Mouse (Mus musculus) brain, embryonic 18.5 days (tissue): ENCODE results near the gene Tent4b.

ENCODE experiments used
- DNase-seq: peaks from one replicate; pipeline ENCODE4 v3.0.0-alpha.2; 2012; ENCODE audit warnings: low read depth, low spot score

Gene Tent4b

DNA sequence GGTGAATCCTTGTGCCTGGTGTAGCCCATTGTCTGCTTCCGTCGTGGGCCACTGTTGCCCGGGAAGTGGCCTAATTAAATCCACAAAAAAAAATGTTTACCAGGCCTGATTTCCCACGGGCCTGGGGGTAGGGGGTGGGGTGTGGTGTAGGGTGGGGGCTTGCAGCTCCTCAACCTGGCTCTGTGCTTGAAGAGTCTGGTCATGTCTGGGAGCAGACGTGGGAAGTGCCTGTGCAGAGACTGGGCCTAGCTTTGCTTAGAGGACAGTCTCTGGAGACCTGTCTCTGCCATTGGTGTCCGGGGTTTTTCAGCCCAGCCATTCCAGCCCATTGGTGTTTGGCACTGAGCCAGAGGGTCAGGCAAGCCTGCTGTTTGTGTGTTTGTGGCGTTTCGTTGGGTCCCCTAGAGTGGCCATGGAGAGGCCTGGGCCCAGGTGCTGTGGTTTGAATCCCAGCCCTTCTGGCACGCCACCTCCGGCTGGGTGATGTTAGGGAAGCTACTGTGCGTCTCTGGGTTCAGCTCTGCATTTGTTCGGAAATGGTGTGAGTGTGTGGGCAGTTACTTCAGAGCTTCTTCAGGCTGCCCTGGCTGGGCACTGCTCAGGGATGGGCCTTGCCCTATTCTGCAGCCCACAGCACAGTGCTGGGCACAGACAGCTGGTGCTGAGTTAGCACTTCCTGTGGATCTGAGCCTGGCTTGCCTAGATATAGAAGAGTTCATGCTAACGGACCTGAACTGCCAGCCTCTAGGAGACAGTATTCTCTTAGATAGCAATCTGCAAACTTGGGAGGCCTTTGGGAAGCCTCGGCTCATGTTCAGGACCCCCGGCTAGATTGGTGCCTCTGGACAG lies 102.8 kb downstream of the Tent4b start:
- no peak for DNase-seq

DNA sequence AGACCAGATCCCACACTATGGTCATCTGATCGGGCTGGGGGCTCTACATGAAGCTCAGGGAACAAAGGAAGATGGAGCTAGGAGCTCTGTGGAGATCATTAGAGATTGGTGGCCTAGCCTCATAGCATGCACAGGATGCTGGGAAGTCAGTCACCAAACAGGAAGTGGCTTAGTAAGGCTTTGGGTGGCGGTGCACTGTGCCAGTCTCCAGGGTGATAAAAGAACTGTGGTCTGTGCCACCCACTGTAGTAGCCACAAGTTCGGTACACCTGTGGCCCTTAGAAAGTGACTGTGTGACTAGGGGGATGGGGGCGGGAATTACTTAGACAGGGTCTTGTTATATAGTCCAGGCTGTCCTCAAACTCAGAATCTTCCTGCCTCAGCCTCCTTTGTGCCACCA lies 106.8 kb downstream of the Tent4b start:
- no peak for DNase-seq

DNA sequence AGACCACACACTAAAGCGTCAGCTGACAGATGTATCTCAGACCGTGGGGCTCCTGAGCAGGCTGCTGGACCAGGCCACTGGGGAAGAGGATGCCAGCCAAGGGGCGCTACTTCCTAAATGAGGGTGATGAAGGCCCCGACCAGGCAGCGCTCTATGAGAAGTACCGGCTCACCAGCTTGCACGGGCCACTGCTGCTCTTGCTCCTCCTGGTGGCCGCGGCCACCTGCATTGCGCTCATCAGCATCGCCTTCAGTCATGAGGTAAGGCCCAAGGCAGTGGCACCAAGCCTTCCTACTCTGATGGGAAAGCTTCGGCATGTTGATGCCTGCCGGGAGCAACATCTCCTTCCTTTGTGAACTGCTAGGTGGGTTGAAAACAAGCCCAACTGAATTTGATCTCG lies 107.5 kb downstream of the Tent4b start:
- no peak for DNase-seq

DNA sequence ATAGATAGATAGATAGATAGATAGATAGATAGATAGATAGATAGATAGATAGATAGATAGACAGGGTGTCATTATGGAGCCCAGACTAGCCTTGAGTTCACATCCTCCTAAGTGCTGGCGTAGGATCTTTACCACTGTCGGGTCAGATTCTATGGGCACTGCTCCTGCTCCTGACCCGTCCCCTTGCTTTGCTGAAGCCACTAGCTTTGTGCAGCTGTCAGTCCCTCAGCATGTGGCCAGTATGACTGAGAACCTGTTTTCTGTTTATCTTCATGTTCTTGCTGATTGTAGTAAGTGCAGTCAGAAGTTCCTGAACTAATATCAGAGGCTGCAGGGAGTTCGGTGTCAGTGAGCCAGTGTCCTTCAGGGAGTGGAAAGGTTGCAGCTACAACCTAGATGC lies 108.7 kb downstream of the Tent4b start:
- no peak for DNase-seq
